Mouse (Mus musculus): ENCODE measurements around the gene Afmid. TPM values are rescaled to one million over a fixed set of nuclear protein-coding genes. Genes with fewer than 3 reads are reported as not detected.
"Not testable (repeated sequence)": the region's sequence is repeated elsewhere in the genome, so short reads cannot be mapped to it uniquely, and the experiment has no call there.

Afmid gene
- total RNA-seq (2021), result 1 to 10 TPM; 2.8 to 4.5 TPM
- long read RNA-seq, experiment 1, partial matches to known transcripts, result 2 of 12 reads
- long read RNA-seq, experiment 1, other reads (novel, unspliced or antisense), result 10 of 12 reads
- long read RNA-seq, experiment 2, partial matches to known transcripts, result 0 of 3 reads
- long read RNA-seq, experiment 2, other reads (novel, unspliced or antisense), result 3 of 3 reads

DNA sequence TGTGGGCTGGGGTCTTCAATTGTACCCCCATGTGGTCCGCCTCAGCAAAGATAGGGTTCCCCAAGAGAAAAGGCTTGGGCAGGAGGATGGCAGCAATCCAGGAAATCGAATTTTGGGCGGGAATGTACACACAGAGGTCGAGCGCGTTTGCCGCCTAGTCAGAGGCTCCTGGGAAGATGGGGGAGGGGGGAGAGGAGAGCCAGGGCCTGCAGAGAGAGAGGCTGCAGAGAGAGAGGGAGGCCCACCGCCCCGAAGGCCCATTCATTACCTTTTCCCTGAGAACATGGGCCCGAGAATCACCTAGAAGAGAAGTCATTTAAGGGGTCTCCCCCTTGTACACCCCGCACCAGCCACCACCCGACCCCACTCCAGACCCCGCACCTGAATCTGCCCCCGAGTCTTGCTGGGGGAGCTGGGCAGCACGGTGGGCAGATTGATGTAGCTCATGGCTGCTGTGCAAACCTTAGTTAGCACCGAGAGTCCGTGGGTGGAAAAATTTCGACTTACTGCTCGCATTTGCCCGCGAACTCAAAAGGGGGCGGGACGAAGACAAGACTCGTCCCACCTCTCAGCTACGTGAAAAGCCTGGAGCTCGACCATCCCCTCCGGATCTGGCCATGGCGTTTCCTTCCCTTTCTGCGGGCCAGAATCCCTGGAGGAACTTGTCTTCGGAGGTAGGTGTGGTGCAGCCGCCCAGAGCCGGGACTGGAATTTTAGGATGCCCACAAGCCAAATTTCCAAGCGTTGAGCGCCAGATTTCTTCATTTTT lies at the start of gene Afmid, which contains the start of gene Tk1:
TSS of gene Afmid (plus strand) at position 592 of the 769 bp plus-strand sequence.
TSS of gene Tk1 (minus strand) at position 760 of the 769 bp plus-strand sequence.
- DNase-seq (ENCODE audit: low spot score), result peak; percentile 52

DNA sequence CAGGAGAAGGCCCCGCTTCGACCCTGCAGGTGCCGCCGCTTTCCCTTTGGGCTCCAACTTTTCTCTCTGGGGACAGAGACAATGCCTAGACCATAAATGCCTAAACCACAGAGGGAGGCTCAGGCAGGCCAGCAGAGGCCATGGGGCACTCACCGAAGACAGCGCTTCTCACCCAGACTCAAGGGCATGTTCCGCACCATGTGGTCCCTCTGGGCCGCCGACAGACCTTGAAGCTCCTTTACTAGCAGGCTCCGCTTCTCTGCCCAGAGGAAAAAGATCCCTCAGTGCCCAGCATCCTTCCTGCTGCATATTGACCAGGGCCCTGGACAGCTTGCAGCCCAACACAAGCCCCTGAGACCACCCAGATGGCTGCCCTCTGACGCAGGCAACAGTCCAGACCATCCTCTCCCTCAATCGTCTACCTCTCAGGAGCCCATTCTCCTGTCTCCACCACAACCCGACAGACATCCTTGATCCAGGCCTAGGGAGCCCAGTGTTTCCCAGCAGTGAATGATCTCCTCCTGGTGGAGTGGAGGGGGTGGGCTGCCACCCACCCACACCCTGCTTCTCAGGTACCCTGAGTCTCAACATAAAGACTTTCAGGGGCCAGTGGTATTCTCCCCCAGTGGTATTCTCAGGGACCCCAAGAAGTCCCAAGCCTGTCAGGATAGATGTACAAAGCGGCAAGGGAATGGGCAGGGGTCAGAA lies 49.5 kb upstream of the Afmid start:
- DNase-seq (ENCODE audit: low spot score), result no peak

DNA sequence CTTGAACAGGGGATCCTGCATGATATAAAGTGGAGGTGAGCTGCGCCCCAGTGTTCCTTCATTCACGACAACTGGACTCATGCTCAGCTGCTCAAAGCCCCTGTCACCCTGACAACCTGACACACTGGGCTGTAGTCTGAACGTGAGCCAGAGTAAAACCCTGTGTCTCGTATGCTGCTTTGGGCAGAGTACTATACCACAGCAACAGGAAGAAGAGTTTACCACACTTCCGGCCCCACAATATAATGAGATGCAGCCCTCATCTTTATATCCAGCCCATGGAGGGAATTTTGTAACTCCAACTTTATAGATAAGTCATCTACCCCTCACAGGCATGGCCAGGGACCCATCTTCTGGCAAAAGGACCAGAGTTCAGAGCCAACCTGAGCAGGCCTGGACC lies 48.6 kb upstream of the Afmid start:
- DNase-seq (ENCODE audit: low spot score), result no peak

DNA sequence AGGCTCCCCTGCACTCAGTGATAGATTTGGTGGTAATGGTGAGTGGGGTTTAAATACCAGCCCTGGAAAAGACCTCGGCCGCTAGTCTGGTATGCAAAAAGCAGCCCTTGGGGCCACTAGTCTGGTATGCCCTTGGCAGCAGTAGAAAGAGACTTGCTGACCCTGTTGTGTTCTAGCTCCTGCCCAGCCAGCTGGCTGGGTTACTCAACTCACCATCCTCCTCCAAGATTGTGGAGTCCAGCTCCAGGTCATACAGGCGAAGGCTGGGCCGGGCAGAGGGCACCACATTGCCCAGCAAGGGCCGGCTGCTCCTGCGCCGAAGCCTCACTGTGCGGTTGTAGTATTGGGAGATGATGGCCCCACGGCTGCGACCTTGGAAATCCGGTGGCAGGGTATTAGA lies 47.7 kb upstream of the Afmid start:
- no peak for DNase-seq (ENCODE audit: low spot score)

- no peak for DNase-seq (ENCODE audit: low spot score)
Measured at GRCm38 (mm10) chr11:117778851-117779433, 46.8 kb upstream of the Afmid start.

- DNase-seq (ENCODE audit: low spot score), result peak; percentile 68
Measured at GRCm38 (mm10) chr11:117779434-117780198, 46.1 kb upstream of the Afmid start.

- no peak for DNase-seq (ENCODE audit: low spot score)
Measured at GRCm38 (mm10) chr11:117780199-117780515, 45.6 kb upstream of the Afmid start.

DNA sequence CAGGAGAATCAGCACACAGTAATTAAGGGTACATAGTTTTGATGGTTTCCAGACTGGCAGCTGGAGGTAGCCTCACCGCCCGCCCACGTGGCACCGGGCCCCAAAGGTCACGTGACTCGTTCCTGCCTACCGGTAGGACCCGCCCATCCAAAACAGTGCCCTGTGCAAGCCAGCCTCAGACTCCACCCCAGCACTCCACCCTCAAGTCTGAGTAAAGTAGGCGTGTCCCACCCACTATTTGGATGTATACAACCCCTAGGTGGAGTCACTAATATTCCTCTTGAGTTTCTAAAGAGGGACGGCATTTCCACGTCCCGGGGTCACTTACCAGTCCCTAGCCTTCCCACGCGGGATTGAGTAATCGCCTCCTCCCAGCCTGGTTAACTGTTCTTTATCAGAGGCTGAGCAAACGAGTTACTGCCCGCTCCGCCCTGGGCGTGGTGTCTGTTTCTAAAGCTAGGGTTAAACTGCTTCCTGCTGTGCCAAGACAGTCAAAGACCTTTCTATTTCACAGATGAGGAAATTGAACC lies 45.1 kb upstream of the Afmid start:
- peak; percentile 81 for DNase-seq (ENCODE audit: low spot score)

- peak; percentile 71 for DNase-seq (ENCODE audit: low spot score)
Measured at GRCm38 (mm10) chr11:117781199-117781821, 44.4 kb upstream of the Afmid start.

- DNase-seq (ENCODE audit: low spot score), result no peak
Measured at GRCm38 (mm10) chr11:117781993-117782704, 43.6 kb upstream of the Afmid start, which contains the start of the genes Tmc8 and Tmc6. Tmc8 (plus strand) TSS chr11:117782076. Tmc6 (minus strand) TSS chr11:117782198.

DNA sequence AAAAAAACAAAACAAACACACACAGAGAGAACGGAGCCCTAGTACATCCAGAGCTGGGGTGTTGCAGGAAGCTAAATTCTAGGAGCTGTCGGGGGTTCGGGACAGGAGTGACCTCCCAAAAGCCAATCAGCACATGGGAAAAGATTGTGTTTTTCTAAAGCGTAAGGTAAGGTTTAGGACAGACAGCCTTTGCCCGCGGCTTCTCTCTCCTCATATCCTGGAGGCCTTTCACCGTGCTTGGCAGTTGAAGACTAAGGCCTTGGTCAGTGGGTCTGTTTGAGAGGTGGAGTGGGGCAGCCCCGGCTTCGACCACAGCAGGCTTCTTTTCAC lies 43.1 kb upstream of the Afmid start:
- no peak for DNase-seq (ENCODE audit: low spot score)

- no peak for DNase-seq (ENCODE audit: low spot score)
Measured at GRCm38 (mm10) chr11:117783089-117783488, 42.6 kb upstream of the Afmid start.

- DNase-seq (ENCODE audit: low spot score), result no peak
Measured at GRCm38 (mm10) chr11:117783683-117784309, 41.9 kb upstream of the Afmid start.

DNA sequence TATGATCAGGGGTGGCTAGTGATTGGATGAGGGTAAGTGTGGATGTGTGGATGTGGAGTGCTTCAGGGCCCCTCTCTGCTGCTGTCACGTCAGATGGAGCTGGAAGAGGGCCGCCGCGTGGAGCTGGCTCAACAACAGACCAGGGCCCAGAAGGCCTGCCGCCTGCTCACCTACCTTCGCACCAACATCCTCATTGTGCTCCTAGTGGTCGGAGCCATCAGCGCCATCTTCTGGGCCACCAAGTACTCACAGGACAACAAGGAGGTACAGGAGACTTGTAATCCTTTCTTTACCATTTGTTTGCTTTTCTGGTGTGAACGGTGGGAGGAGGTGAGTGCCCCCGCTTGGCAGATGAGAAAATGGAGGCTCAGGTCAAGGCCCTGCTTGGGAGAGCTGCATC lies 39.4 kb upstream of the Afmid start:
- DNase-seq (ENCODE audit: low spot score), result peak; percentile 60

DNA sequence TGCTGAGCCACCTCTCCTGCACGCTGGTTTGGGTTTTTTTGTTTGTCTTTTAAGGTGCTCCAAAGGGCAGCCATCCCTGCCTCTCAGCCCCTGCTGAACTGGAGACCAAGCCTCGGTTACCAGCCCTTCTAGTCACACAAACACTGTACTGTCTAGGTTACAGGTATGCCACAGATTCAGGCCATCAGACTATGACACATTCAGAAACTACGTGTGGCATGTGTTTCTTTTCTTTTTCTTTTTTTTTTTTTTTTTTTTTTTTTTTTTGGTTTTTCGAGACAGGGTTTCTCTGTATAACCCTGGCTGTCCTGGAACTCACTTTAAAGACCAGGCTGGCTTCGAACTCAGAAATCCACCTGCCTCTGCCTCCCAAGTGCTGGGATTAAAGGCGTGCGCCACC lies 37.2 kb upstream of the Afmid start:
- not testable (repeated sequence) for DNase-seq (ENCODE audit: low spot score)

- DNase-seq (ENCODE audit: low spot score), result peak; percentile 80
Measured at GRCm38 (mm10) chr11:117790286-117790685, 35.4 kb upstream of the Afmid start.

DNA sequence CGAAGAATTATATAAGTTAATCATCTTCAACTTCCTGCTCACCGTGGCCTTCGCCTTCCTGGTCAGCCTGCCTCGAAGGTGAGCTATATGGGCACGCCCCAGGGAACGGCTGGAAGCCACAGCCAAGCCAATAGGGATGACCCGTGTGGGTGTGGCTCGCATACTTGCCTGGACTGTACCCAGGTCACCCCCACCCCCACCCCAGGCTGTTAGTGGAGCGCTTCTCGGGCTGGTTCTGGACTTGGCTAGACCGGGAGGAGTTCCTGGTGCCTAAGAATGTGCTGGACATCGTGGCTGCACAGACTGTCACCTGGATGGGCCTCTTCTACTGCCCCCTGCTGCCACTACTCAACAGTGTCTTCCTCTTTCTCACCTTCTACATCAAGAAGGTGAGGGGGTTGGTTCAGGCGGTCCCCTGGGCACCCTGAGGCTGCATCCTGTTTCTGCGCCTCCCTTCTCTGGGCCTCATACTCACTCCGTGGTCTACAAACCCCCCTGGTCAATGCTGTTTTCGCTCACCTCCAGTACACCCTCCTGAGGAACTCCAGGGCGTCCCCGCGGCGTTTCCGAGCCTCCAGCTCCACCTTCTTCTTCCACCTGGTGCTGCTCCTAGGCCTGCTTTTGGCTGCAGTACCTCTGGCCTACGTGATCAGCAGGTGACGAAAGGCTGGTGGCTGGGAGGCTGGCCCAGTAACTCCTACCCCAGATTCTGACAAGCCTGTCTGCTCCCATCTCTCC lies 34.9 kb upstream of the Afmid start:
- DNase-seq (ENCODE audit: low spot score), result no peak

GRCm38 (mm10) chr11:117791441-117791761 lies 34.3 kb upstream of the Afmid start:
- DNase-seq (ENCODE audit: low spot score), result no peak

DNA sequence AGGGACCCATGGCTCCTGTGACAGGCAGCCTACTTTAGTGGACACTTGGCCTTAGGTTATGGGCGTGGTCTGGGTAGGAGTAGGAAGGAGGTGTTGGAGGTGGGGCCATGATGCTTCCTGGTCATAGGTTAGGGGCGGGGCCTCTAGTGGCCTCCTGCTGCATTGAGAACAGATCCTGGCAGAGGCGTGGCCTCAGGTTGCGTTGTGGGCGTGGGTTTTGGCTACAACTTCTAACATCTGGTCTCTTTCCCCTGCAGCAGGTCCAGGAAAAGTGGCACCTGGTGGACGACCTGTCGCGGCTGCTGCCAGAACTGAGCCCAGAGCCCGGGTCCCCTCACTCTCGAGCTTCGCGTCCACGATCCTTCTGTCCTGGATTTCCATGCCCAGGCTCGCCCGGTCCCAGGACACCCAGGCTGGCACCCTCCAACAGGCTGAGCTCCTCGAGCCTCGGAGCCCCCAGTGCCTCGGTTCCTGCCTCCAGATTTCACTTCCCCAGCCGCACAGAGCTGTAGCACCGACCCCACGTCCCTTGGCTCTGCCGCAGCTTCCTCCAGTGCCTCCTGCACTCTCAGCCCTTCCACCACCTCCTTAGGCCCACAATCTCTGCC lies 33.3 kb upstream of the Afmid start:
- no peak for DNase-seq (ENCODE audit: low spot score)

Measured in gastrocnemius, adult 18-20 months (tissue).